Mouse (Mus musculus) CH12F3 (cell line): ENCODE measurements at regions not wholly inside any gene's neighbourhood (a gene's known extent, or its start where the extent isn't known, plus 50 kb on each side); places are given as distances from the start of the nearest gene placed in this dataset.

Experiments used
- in situ Hi-C: fragments of 300-500 bp; cut with MboI; formaldehyde crosslinking; loops from 2 replicates; pipeline ENCODE4 v1.14.3; 2020; ENCODE audit warnings: low sequenced_read_pairs

GRCm38 (mm10) chr1:35428126-35428840 is 578.5 kb downstream of the Plekhb2 start:
- in situ Hi-C loops = no loop called here

- in situ Hi-C loops = no loop called here
Measured at GRCm38 (mm10) chr1:35429471-35429870, 579.7 kb downstream of the Plekhb2 start.

DNA sequence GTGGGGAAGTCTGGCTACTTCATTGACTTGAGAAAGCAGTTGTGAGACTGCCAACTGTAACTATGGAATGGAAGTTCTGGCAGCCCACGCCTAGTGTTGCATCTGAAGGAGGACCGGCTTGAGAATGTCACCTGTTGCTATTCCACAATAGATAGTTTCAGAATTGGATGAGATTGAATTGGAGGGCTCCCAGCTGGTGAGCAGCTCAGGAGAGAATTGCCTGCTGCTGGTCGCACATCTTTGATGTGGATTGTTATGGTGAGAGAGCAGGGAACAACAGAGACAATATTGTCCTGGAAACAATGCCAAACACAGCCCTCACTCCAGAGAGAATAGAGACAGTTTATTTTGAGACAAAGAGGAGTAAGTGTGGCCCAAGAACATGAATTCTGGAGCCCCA is 585.9 kb downstream of the Plekhb2 start:
- in situ Hi-C loops = no loop called here

DNA sequence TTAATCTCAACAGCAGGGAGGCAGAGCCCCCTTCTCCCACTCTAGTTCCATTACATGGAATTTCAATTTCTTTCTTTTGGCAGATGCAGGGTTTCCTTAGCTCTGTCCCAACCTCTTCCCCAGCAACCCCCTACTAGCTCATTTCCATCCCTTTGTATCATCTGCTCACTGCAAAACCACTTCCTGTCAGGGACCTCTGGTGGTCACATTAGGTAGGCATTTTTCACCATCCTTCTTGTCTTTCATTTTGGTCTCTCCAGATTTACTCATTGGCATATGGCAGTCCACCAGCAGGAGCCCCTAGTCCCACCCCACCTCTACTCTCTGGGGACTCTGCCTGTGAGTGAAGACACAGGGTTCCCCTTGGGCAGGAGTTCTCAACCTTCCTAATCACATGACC is 597.6 kb downstream of the Plekhb2 start:
- in situ Hi-C loops = no loop called here

DNA sequence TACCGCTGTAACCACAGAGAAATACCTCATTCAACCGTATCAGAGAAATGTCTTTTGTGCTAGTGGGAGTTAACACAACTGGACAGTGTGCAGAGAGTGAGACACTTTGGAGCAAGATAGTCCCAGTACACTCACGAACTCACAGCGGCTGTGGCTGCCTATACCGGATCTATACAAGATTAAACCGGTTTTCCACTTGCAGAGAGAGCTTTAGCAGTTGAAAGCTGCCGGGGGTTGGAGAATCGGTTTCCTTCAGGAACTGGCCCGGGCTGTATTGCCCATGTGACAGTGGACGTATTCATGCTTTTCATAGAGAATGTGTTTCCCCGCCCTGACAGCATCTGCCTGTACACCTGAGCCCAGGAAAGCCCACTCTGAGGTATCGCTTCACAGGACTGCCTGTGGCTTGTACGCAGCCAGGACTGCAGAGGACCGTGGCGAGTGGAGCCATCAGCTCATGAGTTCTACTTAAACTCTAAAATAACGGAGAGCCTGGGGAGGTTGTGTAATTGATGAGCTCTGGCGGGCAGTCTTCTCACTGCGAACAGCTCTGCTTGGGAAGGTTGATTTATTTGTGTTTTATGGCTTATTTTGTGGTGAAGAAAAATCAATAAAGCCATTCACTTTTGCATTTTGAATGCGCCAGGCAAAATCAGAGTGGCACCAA is 602.8 kb downstream of the Plekhb2 start:
- in situ Hi-C loops = no loop called here

- in situ Hi-C loops = no loop called here
Measured at GRCm38 (mm10) chr1:35457591-35457990, 607.8 kb downstream of the Plekhb2 start.

DNA sequence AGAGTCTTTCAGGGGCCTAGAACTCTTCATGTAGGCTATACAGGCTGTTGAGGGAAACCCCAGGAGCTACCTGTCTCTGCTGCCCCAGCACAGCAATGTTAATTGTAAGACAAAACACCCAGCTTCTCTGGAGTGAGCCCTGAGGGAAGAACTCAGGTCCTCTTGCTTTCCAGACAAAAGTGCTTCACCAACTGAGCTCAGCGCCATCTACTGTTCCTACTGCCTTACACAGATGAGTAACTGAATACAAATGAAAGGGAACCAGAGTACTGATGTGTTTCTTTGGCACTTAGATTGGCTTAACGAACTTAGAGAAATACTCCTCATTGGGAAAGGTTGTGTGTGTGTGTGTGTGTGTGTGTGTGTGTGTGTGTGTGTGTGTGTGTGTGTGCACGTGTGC is 603.1 kb upstream of the Hs6st1 start:
- in situ Hi-C loops = no loop called here

DNA sequence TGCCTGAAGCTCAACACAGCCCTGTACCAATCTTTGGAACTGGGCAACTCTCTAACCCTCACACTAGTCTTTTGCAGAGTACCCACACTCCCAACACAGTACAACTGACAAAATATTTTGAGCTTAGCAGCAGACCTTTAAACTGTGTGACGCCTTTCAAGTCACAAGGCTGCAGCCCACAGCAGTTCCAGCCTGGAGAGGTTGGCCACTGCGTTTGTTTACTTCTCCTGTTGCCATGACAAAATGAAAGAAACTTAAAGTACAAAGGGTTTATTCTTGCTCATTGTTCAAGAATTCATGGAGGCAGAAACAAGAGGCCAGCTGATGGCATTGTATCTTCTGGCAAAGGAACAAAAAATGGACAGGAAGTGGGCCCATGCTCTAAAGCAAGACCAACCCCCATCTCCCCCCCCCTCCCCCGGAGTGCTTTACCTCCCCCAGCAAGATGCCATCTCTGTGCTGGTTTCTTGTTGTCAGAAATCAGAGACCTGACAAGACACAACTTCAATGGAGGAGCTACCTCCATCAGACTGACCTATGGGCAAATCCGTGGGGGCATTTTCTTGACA is 598.9 kb upstream of the Hs6st1 start:
- in situ Hi-C loops = no loop called here

- in situ Hi-C loops = no loop called here
Measured at GRCm38 (mm10) chr1:35478262-35478661, 589.9 kb upstream of the Hs6st1 start.

DNA sequence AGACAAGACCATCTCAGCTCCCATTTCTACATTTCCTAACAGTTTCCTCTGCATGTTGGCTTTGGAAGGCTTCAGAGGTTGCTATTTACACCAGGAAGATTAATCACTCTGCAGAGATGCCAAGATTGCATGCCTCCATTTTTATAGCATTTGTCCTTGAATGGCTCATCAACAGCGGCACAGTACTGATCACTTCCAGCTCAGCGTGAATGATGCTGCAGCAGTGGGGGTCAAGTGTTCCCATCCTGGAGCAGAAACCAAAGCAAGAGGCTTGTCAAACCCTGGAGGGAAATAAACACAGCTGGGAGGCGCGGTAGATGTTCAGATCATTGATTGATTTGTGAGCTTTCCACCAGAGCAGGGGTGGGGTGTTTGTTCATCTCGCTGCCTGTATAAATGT is 572.2 kb upstream of the Hs6st1 start:
- in situ Hi-C loops = no loop called here

DNA sequence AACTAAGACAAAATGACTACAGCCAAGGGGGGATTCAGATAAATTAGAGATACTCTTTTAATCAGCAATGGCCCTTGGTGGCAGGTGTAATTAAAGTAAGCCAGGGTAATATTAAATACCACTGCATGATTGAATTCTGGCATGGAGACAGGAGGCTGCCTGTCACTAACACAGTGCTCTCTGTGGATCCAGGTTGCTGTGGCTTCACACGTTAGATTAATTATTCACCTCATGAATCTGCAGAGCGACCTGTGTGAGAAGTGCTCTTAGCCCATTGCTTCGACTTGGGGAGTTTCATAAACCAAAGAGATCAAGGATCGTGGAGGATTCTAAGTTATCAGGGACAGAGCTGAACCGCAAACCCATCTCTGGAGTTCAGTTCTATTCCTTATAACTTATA is 545.2 kb upstream of the Hs6st1 start:
- in situ Hi-C loops = no loop called here

DNA sequence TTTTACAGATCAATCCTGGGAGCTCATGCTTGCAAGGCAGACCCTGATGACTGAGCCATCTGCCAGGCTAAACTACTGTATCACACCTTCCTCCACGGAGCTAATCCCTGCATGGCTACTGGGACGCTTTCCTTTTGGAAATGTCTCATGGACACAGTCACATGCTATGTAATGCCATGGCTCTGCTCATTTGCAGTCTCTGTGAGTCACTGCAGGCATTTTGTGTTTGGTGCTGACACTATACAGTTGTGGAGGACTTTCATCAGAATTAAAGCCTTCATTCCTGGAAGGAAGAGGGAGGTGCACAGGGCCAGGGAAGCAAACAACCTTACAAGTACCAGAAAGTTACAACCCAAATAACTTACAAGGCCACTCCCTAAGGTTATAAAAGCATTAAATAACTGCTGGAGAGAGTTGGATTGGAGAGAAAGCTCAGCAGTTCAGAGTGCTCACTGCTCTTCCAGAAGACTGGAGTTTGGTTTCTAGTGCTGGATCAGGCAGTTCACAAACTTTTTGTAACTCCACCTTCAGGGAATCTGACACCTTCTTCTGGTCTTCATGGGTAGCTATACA is 544.3 kb upstream of the Hs6st1 start:
- in situ Hi-C loops = no loop called here

DNA sequence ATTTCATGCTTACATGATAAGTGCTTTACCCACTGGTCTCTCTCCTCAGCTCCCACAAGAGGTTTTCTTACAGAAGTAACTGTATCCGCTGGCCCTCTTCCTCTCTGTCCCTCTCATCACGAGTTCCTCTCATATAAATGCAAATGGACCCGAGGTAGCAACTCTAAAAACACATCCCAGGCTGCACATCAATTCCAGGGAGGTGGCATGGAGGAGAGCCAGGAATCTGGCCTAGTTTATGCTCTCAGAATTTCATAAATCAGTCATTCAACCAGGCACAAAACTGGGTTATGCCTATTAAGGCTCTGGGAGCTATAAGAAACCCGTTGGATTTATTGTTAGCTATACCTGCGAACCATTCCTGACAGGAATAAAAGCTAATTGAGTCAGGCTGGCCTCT is 543.4 kb upstream of the Hs6st1 start:
- in situ Hi-C loops = no loop called here

GRCm38 (mm10) chr1:35527750-35528476 is 540.3 kb upstream of the Hs6st1 start:
- in situ Hi-C loops = no loop called here

DNA sequence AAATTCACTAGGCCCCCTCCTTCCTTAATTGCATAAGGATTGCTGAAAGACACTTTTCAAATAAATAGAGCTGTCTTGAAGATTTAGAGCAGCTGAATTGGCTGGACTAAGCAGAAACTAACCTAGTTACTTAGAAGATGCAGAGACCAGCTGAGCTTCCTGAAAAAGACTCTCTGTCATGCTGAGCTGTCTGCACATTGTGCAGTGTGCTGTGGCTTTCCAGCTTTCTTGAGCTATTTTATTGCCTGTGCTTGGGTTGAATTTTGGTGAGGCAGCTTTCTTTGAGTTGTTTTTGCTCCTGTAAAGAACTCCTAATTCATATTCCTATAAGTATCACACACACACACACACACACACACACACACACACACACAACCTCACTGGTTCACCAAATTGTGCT is 532.7 kb upstream of the Hs6st1 start:
- in situ Hi-C loops = no loop called here

DNA sequence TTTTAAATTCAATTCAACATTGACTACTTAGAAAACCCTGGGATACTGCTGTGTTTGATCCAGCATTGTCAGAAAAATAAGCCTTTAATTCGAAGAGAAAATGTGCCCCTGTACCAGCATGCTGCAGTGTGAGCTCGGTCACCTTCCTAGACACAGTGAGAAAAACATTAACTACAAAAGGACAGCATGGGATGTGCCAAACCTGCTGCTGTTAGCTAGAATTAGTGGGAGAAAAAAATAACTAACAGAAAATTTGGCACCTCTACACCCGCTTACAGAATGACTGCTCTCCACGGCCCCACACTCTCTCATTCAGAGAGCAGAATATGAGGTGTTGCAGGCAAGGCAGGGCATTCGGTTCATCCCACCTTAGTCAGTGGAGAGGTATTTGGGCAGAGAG is 531.9 kb upstream of the Hs6st1 start:
- in situ Hi-C loops = no loop called here

GRCm38 (mm10) chr1:35548845-35549244 is 519.4 kb upstream of the Hs6st1 start:
- in situ Hi-C loops = no loop called here

GRCm38 (mm10) chr1:35551503-35551902 is 516.7 kb upstream of the Hs6st1 start:
- in situ Hi-C loops = no loop called here

- in situ Hi-C loops = no loop called here
Measured at GRCm38 (mm10) chr1:35562786-35563185, 505.4 kb upstream of the Hs6st1 start.

- in situ Hi-C loops = no loop called here
Measured at GRCm38 (mm10) chr1:35575203-35575602, 493.0 kb upstream of the Hs6st1 start.

- in situ Hi-C loops = no loop called here
Measured at GRCm38 (mm10) chr1:35579392-35579791, 488.8 kb upstream of the Hs6st1 start.
